Mouse (Mus musculus) stomach, postnatal 0 days (tissue): Measurements from ENCODE around the gene Grm1. TPM values are rescaled to one million over a fixed set of nuclear protein-coding genes. Genes with fewer than 3 reads are reported as not detected.

ENCODE experiments used
- ATAC-seq: fragments of 200-750 bp; cut with Nextera tagmentation; 2 replicates; pipeline ENCODE4 v1.8.0; 2017; ENCODE audit not compliant: low FRiP score, low TSS enrichment
- DNase-seq: peaks from one replicate; pipeline ENCODE4 v3.0.0-alpha.2; 2016; ENCODE audit warnings: low spot score
- H3K27ac ChIP-seq: fragments of 300-500 bp; sonication (generic); replicated peaks from 2 replicates; pipeline ENCODE4 v1.5.1; 2014; ENCODE audit warnings: mild to moderate bottlenecking, control low read depth
- H3K27me3 ChIP-seq: fragments of 300-500 bp; sonication (generic); 2 replicates; pipeline ENCODE4 v1.6.1; 2014; ENCODE audit warnings: low read length; ENCODE audit not compliant: control insufficient read depth, insufficient read depth
- H3K36me3 ChIP-seq: fragments of 300-500 bp; sonication (generic); 2 replicates; pipeline ENCODE4 v1.6.1; 2014; ENCODE audit warnings: low read length, mixed read lengths; ENCODE audit not compliant: control insufficient read depth, insufficient read depth
- H3K4me1 ChIP-seq: fragments of 300-500 bp; sonication (generic); replicated peaks from 2 replicates; pipeline ENCODE4 v1.6.1; 2014; ENCODE audit warnings: antibody characterized with exemption; ENCODE audit not compliant: control insufficient read depth, insufficient read depth
- H3K4me2 ChIP-seq: fragments of 300-500 bp; sonication (generic); replicated peaks from 2 replicates; pipeline ENCODE4 v1.6.1; 2014; ENCODE audit warnings: low read depth, mild to moderate bottlenecking, control low read depth, moderate library complexity
- H3K4me3 ChIP-seq: fragments of 300-500 bp; sonication (generic); 2 replicates; pipeline ENCODE4 v1.5.1; 2014; ENCODE audit warnings: low read depth, low read length, control low read depth
- H3K9ac ChIP-seq: fragments of 300-500 bp; sonication (generic); 2 replicates; pipeline ENCODE4 v1.6.1; 2014; ENCODE audit warnings: mild to moderate bottlenecking, low read length, control low read depth, mixed read lengths
- H3K9me3 ChIP-seq: fragments of 300-500 bp; sonication (generic); 2 replicates; pipeline ENCODE4 v1.6.1; 2016; ENCODE audit warnings: low read length; ENCODE audit not compliant: control insufficient read depth
- CTCF ChIP-seq: IDR thresholded peaks from 2 replicates; pipeline ENCODE4 v1.5.1; 2016; ENCODE audit warnings: antibody characterized with exemption, low read depth, mild to moderate bottlenecking, moderate library complexity
- EP300 ChIP-seq: optimal IDR thresholded peaks from 2 replicates; pipeline ENCODE3; 2016; ENCODE audit warnings: antibody characterized with exemption
- WGBS: fragments of 180-500 bp; shearing (Covaris S2); extraction: QIAGEN DNeasy Blood & Tissue Kit; methylation state at CpG from one replicate; pipeline ENCODE4 v1.1.7; 2014; 5-methylcytosine and 5-hydroxymethylcytosine counted together
- polyA plus RNA-seq: library from polyadenylated mRNA; unstranded; fragments of >200 nt; fragmentation: Nextera tagmentation; extraction: Ambion mirVana; gene quantifications from 2 replicates; pipeline ENCODE4 v1.2.1, GENCODE M21; 2015

Gene Grm1
- polyA plus RNA-seq, 1 experiment from 2014 or later = not detected

GRCm38 (mm10) chr10:10870271-10870670, 211.9 kb downstream of the Grm1 start:
- Histone ChIP-seq H3K27ac (no peak overlapping the region), H3K27me3 (no peaks in the 10 kb centered on the region), H3K4me3 (no peak overlapping the region), H3K9me3 (no peaks in the 10 kb centered on the region), H3K4me2 (no peak overlapping the region), H3K36me3 (no peaks in the 10 kb centered on the region), H3K4me1 (no peaks in the 10 kb centered on the region), H3K9ac (no peak overlapping the region)
- no peak for TF ChIP-seq CTCF
- TF ChIP-seq EP300 = no peak
- no peak for ATAC-seq
- WGBS = 70% methylated on average over 2 of the region's 2 CpGs
- DNase-seq = no peak

GRCm38 (mm10) chr10:10866278-10866677, 215.9 kb downstream of the Grm1 start:
- 79% methylated on average over 2 of the region's 2 CpGs for WGBS
- no peak for ATAC-seq
- Histone ChIP-seq H3K27ac (no peak overlapping the region), H3K4me3 (no peak overlapping the region), H3K27me3 (no peaks in the 10 kb centered on the region), H3K9me3 (no peaks in the 10 kb centered on the region), H3K4me1 (no peaks in the 10 kb centered on the region), H3K4me2 (no peak overlapping the region), H3K36me3 (no peaks in the 10 kb centered on the region), H3K9ac (no peak overlapping the region)
- no peak for TF ChIP-seq EP300
- no peak for DNase-seq

- no peaks in the 10 kb centered on the region for H3K27me3 ChIP-seq
- H3K9ac ChIP-seq = no peak overlapping the region
- no peaks in the 10 kb centered on the region for H3K9me3 ChIP-seq
- H3K4me1 ChIP-seq = no peaks in the 10 kb centered on the region
- TF ChIP-seq CTCF (no peak), EP300 (no peak)
- H3K36me3 ChIP-seq = no peaks in the 10 kb centered on the region
- no peak overlapping the region for H3K4me2 ChIP-seq
- H3K27ac ChIP-seq = no peak overlapping the region
- H3K4me3 ChIP-seq = no peak overlapping the region
- WGBS = 40% methylated on average over 5 of the region's 5 CpGs
- ATAC-seq = no peak
- no peak for DNase-seq
Measured at GRCm38 (mm10) chr10:10864759-10865158, 217.4 kb downstream of the Grm1 start.

- Histone ChIP-seq H3K4me2 (no peak overlapping the region), H3K36me3 (no peaks in the 10 kb centered on the region), H3K27ac (no peak overlapping the region), H3K27me3 (no peaks in the 10 kb centered on the region), H3K4me1 (no peaks in the 10 kb centered on the region), H3K9ac (no peak overlapping the region), H3K4me3 (no peak overlapping the region), H3K9me3 (no peaks in the 10 kb centered on the region)
- no peak for TF ChIP-seq EP300
- TF ChIP-seq CTCF = no peak
- ATAC-seq (no peak), DNase-seq (no peak)
- 46% methylated on average over 7 of the region's 7 CpGs for WGBS
Measured at GRCm38 (mm10) chr10:10847376-10848286, 234.5 kb downstream of the Grm1 start.

- Histone ChIP-seq H3K36me3 (no peaks in the 10 kb centered on the region), H3K27me3 (no peaks in the 10 kb centered on the region), H3K4me3 (no peak overlapping the region), H3K9ac (no peak overlapping the region), H3K9me3 (no peaks in the 10 kb centered on the region), H3K4me2 (no peak overlapping the region), H3K27ac (no peak overlapping the region), H3K4me1 (no peaks in the 10 kb centered on the region)
- TF ChIP-seq EP300 (no peak), CTCF (no peak)
- ATAC-seq = no peak
- 58% methylated on average over 5 of the region's 5 CpGs for WGBS
- DNase-seq = no peak
Measured at GRCm38 (mm10) chr10:10845059-10845685, 237.0 kb downstream of the Grm1 start.

GRCm38 (mm10) chr10:10835406-10835805, 246.8 kb downstream of the Grm1 start:
- Histone ChIP-seq H3K9me3 (no peaks in the 10 kb centered on the region), H3K27me3 (no peaks in the 10 kb centered on the region), H3K4me2 (no peak overlapping the region), H3K4me3 (no peak overlapping the region), H3K36me3 (no peaks in the 10 kb centered on the region), H3K9ac (no peak overlapping the region), H3K4me1 (no peaks in the 10 kb centered on the region), H3K27ac (no peak overlapping the region)
- DNase-seq = no peak
- TF ChIP-seq EP300 = no peak
- TF ChIP-seq CTCF = no peak
- ATAC-seq = no peak
